Mouse (Mus musculus): ENCODE results near the gene Pskh1. TPM values are rescaled to one million over a fixed set of nuclear protein-coding genes. Genes with fewer than 3 reads are reported as not detected.

Pskh1 gene
- total RNA-seq, 2 experiments from 2014 or later, result 16.9 to 17.6 TPM

DNA sequence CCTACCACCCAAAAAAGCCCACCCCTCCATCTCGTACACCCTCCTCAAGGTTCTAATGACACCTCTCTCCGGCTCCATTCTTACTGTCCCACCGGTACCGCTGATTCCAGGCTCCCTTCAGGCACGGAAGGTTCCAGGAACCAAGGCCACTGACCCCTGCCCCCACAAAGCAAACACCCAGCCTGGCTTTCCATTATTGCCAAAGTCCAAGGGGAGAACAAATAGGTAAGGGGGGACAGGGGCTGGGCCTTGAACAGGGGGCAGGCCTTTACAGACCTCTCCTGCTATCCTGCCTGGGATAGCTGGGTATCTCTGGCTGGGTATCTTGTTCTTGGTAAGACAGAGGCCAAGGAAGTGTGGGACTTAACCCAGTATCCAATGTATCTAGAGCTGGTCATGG, 42.3 kb downstream of the Pskh1 start:
- intact Hi-C loops (cut with DNase I), result no loop called here
- DNase-seq, result no peak

GRCm38 (mm10) chr8:105943321-105943739, 43.1 kb downstream of the Pskh1 start, which contains the start of gene Lcat:
Gene Lcat (minus strand): TSS chr8:105943382.
- no peak for DNase-seq
- intact Hi-C loops (cut with DNase I), result no loop called here

DNA sequence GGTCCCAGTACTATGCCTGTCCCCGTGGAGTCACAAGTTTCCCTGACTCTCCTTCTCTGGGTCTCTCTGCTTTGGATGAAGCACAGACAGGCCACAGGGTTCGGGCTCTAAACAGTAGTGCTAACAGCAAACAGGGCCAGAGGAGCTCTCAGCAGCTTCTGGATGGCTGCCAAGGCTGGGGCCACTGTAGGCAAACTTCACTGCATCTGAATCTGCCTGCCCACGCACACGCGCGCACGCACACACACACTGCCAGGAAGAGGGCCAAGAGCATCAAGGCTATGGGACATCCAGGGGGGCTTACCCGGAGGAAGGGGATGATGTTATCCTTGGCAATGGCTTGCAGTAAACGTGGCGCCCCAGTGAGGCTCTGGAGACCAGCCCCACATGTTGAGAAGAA, 49.1 kb downstream of the Pskh1 start:
- intact Hi-C loops (cut with DNase I), result no loop called here
- peak; percentile 65 to 74 for DNase-seq

DNA sequence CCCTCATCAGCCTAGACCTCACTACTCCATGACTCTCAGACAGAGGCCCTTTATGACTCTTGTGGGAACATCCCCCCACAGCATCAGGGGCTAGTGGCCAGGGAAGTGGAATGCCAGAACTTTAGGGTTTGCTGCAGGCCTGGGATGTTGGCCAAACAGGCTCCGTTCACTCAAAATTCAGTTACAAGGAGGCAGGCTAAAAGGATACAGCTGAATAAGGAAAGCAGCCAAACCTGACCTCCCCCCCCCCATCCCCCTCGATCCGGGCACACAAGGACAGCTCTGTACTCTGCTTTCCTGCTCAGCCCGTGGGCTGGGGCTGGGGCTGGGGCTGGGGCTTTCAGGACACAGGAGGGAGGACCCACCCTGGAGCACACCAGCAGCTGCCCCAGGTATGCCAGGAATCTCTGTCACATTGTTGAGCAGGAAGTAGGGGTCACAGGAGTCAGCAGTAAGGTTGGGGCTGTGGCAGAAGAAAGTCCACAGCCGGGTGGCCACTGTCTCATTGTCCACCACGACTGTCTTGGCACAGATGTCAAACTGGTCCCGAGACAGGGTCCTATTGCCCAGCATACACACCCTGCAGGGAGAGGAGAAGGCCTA, 50.9 kb downstream of the Pskh1 start:
- intact Hi-C loops (cut with DNase I), result no loop called here
- peak; percentile 60 to 72 for DNase-seq

- DNase-seq, result peak in 1 of 2 experiments; percentile 61
- intact Hi-C loops (cut with DNase I), result no loop called here
Observed at GRCm38 (mm10) chr8:105956556-105956955, 56.3 kb downstream of the Pskh1 start.

GRCm38 (mm10) chr8:105957813-105958212, 57.6 kb downstream of the Pskh1 start:
- DNase-seq, result peak; percentile 45 to 60

GRCm38 (mm10) chr8:105959350-105959749, 59.1 kb downstream of the Pskh1 start:
- peak; percentile 52 to 65 for DNase-seq
- intact Hi-C loops (cut with DNase I), result no loop called here

More at GRCm38 (mm10) chr8:105957813-105958212, 57.6 kb downstream of the Pskh1 start:
- intact Hi-C loops (cut with DNase I), result no loop called here

DNA sequence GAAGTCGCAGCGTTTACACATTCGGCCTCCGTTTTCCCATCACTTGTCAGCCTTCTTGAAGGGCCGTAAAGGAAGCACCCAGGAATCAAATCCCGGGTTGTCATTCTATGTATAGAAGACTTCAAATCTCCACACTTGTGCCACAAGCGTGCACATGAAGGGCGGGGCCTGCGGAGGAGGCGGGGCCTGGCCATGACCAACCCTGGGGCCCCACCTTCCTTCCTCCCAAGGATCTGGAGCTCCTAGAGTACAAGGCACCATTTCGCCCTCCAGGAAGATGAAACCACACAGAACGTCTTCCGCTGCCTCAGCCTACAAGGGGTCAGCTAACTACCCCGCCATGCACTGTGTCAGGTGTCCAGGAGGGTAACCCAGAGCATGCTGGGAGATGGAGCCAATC, 60.9 kb downstream of the Pskh1 start:
- no peak for DNase-seq
- intact Hi-C loops (cut with DNase I), result no loop called here

DNA sequence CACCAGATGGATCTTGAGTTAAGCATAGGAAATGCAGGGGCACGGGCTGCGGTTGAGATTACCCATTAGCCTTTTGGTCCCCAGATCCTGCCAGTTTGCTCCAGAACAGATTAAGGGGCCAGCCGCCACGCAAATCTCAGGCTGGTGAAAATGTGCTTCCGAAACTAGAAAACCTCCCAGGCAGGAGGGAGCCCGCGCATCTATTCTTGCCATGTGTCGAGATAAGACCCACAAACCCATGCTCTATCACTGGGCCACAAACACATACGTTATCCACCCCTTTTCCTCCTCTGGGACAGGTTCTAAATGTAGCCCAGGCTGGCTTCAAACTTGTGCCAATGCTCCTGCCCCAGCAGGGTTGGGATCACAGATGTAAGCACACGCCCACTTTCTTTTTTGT, 61.3 kb downstream of the Pskh1 start:
- intact Hi-C loops (cut with DNase I), result no loop called here
- no peak for DNase-seq

- no peak for DNase-seq
- intact Hi-C loops (cut with DNase I), result no loop called here
Observed at GRCm38 (mm10) chr8:105964506-105965265, 64.4 kb downstream of the Pskh1 start.

DNA sequence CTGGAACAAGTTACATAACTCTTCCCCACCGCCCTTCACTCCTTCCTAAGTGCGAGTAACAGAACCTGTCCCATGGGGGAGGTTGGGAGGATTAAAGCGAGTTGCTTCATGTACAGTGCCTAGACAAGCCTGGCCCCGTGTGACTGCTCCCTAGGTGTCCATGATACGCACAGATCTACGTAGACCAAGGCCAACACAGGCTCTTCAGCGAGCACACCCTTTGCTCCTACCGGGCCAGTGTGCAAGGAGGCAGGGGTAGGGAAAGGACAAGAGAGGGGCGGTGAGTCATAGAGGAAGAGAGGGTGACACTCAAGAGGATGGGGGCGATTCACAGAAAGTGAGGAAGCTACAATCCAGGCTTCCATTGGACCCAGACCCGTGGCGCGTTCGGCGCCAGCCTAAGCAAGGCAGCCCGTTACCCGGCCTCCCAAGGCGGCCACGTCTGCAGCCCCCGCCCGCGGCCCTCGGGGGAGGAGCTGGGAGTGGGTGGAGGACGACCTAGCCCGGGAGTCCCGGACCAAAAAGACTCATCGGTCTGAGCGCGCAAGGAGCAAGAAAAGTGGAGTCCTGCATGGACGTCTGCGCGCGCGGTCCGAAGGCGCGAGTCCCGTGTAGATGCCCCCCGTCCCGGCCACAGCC, 65.1 kb downstream of the Pskh1 start:
- DNase-seq, result peak; percentile 70 to 75
- intact Hi-C loops (cut with DNase I), result no loop called here

DNA sequence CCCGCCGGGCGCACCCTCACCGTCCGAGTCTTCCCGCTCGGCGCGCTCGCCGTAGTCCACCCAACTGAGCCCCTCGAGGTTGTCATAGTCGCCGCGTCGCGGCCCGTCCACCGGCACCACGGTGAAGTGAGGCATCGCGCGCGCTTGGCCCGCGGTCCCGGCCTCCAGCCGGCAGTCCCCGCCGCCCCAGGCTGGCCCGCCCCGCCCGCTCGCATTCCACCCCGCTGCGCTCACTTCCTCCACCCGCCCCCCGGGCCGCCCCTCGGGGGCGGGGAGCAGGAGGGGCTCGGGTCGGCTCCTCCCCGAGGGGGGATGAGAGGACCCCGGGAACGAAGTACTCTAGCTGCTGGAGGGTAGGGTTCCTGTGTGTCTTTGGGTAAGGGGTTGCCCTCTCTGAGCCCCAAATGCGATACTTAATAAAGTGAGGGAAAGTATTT, 65.7 kb downstream of the Pskh1 start, which contains the start of gene Slc12a4:
TSS of gene Slc12a4 (minus strand) at position 193 of the 437 bp plus-strand sequence.
- peak; percentile 90 to 91 for DNase-seq
- intact Hi-C loops (cut with DNase I), result no loop called here

DNA sequence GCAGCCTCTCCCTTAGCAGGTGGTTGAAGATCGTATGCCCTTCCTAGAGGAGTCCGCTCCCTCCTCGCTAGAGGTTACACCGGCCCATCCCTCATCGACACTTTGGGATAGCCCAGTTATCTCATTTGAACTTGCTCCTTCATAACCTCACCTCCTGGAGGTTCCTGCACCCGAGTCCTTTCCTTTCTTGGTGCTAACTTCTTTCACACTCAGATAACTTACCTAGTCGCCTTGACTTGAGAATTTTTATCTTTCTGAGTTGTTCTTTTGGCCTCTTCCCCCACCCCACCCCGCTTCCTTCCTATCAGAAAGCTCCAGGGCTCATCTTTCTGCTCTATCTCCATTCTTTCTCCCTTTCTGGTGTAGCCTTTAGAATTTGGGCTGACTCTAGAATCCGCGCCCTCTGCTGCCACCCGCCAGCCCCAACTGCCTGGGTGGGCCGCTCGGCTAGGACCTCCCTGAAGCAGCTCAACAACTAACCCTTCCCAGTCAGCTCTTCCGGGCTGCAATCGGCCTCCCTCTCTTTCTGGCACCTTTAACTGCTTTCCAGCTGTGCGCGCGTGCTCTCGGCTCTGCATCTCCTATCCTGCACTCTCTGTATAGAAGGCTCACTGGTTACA, 66.6 kb downstream of the Pskh1 start:
- intact Hi-C loops (cut with DNase I), result no loop called here
- DNase-seq, result peak; percentile 43 to 68

DNA sequence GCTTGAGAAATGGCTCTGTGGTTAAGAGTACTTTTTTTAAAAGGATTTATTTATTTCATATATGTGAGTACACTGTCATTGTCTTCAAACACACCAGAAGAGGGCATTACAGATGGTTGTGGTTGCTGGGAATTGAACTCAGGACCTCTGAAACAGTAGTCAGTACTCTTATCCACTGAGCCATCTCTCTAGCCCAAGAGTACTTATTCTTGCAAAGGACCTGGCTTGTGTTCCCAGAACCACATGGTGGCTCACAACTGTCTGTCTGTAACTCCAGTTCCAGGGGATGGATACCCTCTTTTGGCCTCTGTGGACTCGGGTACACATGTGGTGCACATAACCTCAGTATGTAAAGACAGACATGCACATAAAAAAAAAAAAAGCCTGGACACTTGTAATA, 69.1 kb downstream of the Pskh1 start:
- DNase-seq, result no peak
- intact Hi-C loops (cut with DNase I), result no loop called here

- intact Hi-C loops (cut with DNase I), result no loop called here
- no peak for DNase-seq
Observed at GRCm38 (mm10) chr8:105971019-105971720, 70.9 kb downstream of the Pskh1 start.

DNA sequence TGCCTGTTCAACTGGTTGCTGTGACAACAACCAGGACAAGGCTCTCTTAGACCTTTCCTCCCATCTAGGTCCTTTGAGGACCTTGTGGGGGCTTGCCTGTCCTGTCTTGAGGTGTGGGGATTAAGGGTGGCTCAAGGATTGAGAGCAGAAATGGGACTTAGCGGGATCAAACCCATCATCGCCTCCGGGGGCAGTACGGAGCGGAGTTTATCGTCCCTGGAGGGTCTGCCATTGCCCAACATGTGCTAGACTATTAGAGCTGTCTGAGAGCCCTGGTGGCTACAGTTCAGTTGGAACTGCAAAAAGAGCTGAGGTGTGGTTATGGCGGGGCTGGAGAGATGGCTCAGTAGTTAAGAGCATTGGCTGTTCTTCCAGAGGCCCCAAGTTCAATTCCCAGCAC, 75.1 kb downstream of the Pskh1 start:
- intact Hi-C loops (cut with DNase I), result no loop called here
- no peak for DNase-seq

GRCm38 (mm10) chr8:105979325-105979724, 79.1 kb downstream of the Pskh1 start, which contains the start of gene Dpep3:
Gene Dpep3 (minus strand): TSS chr8:105979429.
- intact Hi-C loops (cut with DNase I), result no loop called here
- no peak for DNase-seq

- no peak for DNase-seq
- intact Hi-C loops (cut with DNase I), result no loop called here
Observed at GRCm38 (mm10) chr8:105981146-105981545, 80.9 kb downstream of the Pskh1 start.
